Mouse (Mus musculus): ENCODE data around the gene Trmt44.

Gene Trmt44

DNA sequence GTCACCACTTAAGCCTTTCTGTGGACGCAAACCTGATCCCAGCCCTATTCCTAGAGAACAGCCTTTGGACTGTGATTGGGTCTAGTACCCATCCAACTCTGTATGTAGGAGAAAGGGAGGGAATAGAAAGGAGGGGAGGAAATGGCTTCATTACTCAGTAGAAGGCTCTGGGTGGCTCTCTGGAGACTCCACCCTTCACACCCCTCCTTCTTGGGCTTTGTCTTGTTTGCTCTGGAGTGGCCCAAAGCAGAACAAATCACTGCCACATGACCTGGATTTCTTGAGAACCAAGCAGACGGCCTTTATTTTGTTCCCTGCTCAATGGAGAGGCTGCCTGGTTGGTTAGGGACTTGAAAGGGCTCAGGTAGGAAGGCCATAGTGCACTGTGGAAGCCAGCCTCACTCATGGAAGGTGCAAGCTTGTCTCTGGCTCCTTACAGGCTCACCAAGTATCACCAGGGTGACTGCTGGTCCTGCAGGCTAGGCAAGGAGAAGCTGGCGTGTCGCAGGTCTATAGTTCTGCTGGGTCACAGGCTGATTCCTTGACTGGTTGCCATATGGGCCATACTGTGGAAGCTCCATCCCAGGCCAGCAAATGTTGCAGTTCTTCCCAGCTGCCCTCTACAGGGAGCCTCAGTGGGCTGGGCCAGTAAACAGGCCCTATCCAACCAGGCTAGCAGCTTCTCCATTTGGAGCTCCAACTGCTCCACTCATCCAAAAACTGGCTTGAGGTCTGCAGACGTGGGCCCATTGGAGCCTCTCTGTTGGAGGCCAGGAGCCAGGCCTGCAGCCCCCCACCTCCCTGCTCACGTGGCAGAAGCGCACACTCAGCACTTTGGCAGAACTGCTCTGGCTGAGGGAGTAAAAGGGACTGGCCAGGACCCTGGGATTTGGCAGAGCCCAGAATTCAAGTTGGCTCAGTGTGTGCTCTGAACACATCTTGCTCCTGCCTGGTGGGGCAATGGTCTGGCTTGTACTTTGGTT is 22.7 kb downstream of the Trmt44 start:
- no peak for DNase-seq (ENCODE audit: extremely low spot score, low spot score)

DNA sequence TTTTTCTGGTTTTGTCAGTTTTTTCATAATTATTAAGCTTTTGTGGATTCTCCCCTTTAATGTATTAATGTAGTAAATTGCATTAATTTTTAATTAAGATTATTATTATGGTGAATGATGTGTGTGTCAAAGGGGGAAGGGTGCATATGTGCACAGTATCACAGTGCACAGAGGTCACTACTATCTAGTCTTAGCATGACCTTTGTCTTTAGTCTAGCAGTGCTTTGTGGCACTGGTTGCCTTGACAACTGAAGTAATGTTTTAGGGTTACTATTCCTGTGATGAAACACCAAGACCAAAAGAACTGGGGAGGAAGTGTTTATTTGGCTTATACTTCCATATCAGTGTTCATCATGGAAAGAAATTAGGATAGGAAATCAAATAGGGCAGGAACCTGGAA is 28.7 kb downstream of the Trmt44 start:
- no peak for DNase-seq (ENCODE audit: extremely low spot score, low spot score)

- no peak for DNase-seq (ENCODE audit: extremely low spot score, low spot score)
Measured at GRCm38 (mm10) chr5:35541059-35541790, 33.6 kb downstream of the Trmt44 start.

DNA sequence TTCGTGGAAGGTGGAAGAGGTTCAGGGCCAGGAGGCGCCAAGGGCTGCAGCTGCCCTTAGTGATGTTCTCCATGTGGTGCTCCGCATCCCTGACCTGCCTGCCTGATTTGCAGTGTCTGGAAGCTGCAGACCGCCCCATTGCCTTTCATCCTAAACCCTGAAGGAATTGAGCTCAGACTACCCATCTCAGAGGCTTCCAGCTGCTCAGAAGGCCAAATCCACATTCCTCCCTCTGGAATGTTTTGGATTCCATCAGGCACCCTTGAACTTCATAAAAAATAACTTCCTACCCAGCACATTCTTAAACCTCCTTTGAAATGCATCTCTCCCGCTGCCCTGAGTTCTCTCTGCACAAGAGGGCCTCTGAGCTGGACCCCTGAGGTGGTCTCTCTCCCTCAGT is 34.3 kb downstream of the Trmt44 start:
- DNase-seq (ENCODE audit: extremely low spot score, low spot score), result no peak

DNA sequence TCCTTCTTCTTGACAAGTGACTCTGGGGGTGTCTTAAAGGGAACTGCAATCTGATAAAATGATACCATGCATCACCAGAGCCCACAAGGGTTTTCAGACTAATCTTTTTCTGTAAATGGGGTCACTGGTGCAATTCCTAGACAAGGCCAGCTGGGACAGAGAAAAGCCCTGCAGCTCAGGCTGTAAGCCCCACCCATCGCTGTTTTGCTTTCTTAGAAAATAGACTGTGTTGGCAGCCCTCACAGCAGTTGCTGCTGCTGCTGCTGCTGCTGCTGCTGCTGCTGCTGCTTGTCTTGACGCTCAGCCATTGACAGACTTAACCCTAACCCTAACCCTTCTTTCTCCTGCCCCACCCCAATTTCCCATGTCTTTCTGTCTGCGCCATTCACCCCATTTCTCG is 35.3 kb downstream of the Trmt44 start:
- DNase-seq (ENCODE audit: extremely low spot score, low spot score), result no peak

DNA sequence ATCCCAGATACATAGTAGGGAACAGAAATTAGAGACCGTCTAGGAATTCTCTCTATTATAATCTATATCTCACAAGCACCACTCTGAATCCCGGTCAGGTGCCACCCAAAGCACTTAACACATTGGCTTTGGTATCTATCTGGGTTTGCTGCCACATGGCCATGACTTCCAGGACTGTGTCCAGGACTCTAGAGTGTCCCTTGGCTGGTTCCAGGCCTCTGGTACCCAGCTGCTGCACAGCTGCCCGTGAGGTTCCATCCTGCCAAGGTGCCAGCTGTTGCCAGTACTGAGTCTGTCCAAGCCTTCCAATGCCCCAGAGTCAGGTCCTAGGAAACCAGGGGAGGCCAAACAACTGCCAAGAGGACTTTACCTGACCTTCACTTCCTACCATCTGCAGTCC is 36.8 kb downstream of the Trmt44 start:
- DNase-seq (ENCODE audit: extremely low spot score, low spot score), result no peak

DNA sequence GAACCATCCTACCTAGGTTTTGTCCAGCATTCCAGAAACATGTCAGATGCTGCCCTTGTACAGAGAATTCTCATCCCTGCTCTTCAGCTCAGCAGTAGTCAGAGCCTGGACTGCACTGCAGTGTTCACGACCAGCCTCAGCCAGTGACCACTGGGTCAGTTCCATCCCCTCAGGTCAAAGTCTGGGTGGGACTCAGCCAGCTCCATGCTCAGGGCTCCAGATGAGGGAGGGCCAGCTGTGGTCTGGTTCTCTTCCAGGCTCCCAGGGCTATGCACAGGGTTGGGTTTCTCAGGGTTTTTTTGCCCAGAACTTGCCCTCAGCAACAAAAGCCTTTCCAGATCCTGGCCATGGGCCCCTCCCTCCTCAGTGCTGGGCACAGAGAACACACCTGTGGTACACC is 37.4 kb downstream of the Trmt44 start:
- DNase-seq (ENCODE audit: extremely low spot score, low spot score), result no peak

DNA sequence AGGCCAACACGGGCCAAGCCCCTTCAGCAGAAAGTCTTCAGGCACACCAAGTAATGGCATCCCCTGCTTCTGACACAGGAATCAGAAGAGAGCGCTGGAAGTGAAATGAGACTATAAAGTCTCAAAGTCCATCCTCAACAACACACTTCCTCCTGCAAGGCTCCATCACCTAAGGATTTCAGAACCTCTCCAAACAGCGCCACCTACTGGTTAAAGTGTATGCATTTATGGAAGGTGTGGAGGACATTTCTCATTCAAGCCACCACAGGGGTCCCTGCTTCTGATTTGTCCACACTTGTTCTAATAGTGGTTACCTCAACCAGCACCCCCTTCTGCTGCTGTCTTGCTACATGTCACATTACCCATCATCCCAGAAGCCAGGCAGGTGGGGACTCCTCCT is 38.6 kb downstream of the Trmt44 start:
- DNase-seq (ENCODE audit: extremely low spot score, low spot score), result no peak

GRCm38 (mm10) chr5:35531586-35531985 is 43.3 kb downstream of the Trmt44 start:
- DNase-seq (ENCODE audit: extremely low spot score, low spot score), result peak; percentile 63

DNA sequence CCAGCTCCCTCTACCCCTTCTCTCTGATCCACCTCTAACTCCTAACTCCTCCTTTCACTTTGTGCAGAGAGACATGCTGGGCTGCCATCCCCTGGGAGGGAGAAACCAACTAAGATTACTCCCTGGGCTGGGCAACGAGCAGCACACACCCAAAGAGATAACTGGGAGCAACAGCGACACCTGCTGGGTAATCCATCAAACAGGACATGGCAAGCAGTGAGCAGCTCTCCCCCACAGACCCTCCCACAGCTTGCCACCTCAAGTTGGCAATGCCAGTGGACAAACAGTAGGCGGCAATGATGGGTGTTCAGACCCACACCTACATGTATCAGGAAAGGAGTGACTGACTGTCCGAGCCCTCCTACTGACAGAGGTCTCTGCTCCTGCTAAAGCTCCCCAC is 44.4 kb downstream of the Trmt44 start:
- DNase-seq (ENCODE audit: extremely low spot score, low spot score), result peak; percentile 70

GRCm38 (mm10) chr5:35525469-35526123 is 49.3 kb downstream of the Trmt44 start, which contains the start of gene Cpz:
Gene Cpz (minus strand): TSS chr5:35525698.
- peak; percentile 89 for DNase-seq (ENCODE audit: extremely low spot score, low spot score)

DNA sequence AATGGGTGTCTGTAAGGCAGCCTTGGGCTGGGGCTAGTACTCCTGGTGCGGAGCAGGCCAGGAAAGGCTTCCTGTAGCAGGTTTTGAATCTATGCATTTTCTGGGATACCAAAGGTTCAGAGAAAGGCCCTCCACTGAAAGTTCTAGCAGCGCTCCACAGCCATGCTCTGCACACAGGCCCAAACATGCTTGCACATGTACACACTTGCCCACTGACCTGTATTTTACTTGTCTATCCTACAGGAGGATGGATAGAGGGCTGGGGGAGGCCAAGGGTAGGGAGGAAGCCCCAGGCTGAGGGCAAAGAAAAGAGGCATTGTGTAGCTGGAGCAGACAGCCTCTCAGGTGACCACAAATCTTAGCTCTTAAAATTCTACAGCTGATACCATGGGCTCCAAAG is 50.5 kb downstream of the Trmt44 start:
- DNase-seq (ENCODE audit: extremely low spot score, low spot score), result no peak

DNA sequence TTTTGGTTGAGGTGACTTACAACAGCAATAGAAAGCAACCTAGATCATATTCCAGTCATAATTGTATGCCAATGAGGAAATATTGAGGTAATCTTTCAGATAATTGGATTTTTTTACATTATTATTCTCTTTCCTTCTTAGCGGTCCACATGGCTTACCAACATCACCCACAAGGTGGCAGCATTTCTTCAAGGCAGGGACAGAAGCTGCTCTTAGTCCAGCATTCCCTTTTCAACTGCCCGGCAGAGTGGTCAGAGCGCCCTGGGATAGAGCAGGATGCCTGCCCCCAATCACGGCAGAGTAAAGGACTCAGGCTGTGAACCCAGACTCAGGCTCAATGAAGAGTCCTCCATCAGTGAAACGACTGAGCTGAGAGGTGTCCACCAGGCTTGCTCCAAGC is 51.1 kb downstream of the Trmt44 start:
- peak; percentile 83 for DNase-seq (ENCODE audit: extremely low spot score, low spot score)

- DNase-seq (ENCODE audit: extremely low spot score, low spot score), result no peak
Measured at GRCm38 (mm10) chr5:35516781-35517180, 58.1 kb downstream of the Trmt44 start.

DNA sequence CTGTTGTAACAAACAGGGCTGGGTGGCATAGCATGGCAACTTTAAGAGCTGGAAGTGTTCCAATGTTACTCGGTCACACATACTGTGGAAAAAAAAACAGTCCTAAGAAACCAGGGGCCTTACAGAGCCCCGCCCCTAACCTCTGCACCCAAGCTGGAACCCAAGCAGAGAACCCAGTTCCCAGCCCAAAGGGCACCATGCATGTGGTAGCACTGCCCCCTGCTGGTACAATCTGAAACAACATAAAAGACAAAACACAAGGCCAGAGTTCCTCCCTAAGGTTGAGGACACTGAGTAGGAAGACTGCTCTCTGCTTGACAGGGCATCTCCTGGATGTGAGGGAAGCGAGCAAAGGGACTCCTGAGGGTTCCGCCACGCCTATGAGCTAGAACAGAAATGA is 64.3 kb downstream of the Trmt44 start:
- DNase-seq (ENCODE audit: extremely low spot score, low spot score), result peak; percentile 77
